Mouse (Mus musculus): ENCODE data around the gene H2-DMb2.
"Not testable (repeated sequence)": the region's sequence is repeated elsewhere in the genome, so short reads cannot be mapped to it uniquely, and the experiment has no call there.

H2-DMb2 gene

GRCm38 (mm10) chr17:34134451-34134850 lies 8.7 kb upstream of the H2-DMb2 start:
- DNase-seq (ENCODE audit: low spot score in 2 of 2) = no peak

GRCm38 (mm10) chr17:34135297-34136224 lies 7.5 kb upstream of the H2-DMb2 start:
- DNase-seq (ENCODE audit: low spot score in 2 of 2) = peak; percentile 99

DNA sequence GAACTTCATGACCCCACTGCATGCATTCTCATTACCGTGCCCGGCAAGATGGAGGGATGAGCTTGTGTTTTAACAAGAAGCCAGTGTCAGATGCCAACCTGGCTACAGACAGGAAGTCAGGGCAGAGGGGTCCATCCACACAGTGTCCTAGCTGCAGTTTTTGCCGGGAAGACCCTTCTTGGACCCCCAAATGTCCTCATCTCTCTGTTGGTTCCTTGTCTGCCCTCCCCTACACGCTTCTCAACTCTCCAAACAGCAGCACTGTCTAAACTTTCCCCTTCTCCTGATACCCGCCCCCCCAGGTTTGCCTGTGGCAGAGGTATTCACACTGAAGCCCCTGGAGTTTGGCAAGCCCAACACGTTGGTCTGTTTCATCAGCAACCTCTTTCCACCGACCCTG lies 5.5 kb upstream of the H2-DMb2 start:
- DNase-seq (ENCODE audit: low spot score in 2 of 2) = no peak

- no peak for DNase-seq (ENCODE audit: low spot score in 2 of 2)
Measured at GRCm38 (mm10) chr17:34138655-34139054, 4.5 kb upstream of the H2-DMb2 start.

GRCm38 (mm10) chr17:34139416-34139815 lies 3.7 kb upstream of the H2-DMb2 start:
- DNase-seq (ENCODE audit: low spot score in 2 of 2) = no peak

DNA sequence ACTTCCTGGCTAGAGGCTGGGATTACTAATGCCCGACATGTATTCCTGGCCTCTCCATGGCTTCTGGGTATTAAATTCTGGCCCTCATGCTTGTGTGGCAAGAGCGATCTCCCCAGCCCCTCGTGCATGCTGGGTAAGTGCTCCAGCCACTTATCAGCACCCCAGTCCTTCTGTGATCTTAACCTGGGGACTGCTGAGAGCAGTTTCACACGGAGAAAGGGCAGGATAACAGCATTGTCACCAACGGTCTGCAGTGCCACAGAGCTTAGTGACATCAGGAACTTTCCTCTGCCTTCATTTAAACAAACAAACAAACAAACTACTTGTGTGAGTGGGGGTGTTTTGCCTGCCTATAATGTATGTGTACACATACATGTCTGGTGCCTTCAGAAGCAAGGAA lies 2.9 kb upstream of the H2-DMb2 start:
- DNase-seq (ENCODE audit: low spot score in 2 of 2) = no peak

DNA sequence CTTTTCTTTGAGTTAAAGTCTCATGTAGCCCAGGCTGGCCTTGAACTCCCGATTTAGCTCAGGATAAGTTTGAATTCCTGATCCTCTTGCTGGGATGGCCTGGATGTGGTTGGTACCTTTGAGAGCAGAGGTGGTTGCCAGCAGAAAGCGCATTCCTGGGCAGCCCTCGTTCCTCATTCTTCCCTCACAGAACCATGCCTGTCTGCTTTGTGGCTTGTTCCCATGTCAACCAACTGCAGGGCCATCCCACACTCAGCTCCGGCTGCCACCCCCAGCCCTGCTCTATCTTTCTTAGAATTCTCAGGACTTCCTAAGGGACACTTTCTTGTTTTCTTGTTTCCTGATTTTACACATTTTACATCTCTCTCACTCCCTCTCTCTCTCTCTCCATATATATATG lies 1.7 kb upstream of the H2-DMb2 start:
- DNase-seq (ENCODE audit: low spot score in 2 of 2) = no peak

DNA sequence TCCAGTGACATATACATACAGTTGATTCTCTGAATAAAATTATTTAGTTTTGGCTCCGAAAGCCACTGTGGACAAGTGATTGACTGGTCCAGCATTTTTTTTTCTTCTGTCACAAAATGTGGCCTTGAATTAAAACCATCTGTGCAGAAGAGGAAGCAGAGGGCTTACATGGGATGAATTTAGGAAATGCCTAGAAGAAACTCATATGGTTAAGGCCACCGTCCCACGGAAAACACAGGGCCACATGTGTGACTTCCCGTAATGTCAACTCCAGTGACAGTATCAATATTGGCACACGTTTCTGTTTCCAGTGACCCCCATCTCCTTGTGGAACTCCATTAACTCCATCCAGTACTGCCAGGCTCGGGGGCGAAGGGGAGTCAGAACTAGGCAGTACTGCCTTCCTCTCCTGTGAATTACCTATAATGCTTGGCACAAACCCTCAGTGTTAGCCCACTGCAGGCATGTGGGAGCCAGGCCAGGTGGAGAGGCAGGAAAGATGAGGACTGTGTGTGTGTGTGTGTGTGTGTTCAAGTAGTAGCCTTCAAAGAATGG lies 574 bp upstream of the H2-DMb2 start:
- DNase-seq (ENCODE audit: low spot score in 2 of 2) = no peak

GRCm38 (mm10) chr17:34143461-34143860 lies 354 bp downstream of the H2-DMb2 start:
- DNase-seq (ENCODE audit: low spot score in 2 of 2) = no peak

DNA sequence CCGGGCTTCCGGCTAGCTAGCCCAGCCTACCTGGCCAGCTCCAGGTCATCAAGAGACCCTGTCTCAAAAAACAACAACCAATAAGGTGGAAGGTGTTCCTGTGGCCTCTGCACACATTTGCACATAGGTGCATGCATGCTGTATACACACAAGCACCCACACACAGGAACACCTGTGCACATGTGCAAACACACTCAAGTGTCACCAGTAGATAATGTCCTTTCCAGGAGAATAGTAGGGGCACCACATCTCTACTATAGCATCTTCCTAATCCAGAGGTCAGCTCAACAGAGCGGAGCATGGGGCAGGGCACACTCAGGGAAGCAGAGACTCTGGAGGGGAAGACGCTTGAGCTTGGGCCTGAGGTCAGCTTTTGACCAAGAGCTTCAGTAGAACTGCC lies 1.1 kb downstream of the H2-DMb2 start:
- not testable (repeated sequence) for DNase-seq (ENCODE audit: low spot score in 2 of 2)

- DNase-seq (ENCODE audit: low spot score in 2 of 2) = no peak
Measured at GRCm38 (mm10) chr17:34144960-34145371, 1.9 kb downstream of the H2-DMb2 start.

- no peak for DNase-seq (ENCODE audit: low spot score in 2 of 2)
Measured at GRCm38 (mm10) chr17:34152923-34153322, 9.8 kb downstream of the H2-DMb2 start, which contains the start of gene H2-DMb1. TSS of gene H2-DMb1 (plus strand) at chr17:34153072.

DNA sequence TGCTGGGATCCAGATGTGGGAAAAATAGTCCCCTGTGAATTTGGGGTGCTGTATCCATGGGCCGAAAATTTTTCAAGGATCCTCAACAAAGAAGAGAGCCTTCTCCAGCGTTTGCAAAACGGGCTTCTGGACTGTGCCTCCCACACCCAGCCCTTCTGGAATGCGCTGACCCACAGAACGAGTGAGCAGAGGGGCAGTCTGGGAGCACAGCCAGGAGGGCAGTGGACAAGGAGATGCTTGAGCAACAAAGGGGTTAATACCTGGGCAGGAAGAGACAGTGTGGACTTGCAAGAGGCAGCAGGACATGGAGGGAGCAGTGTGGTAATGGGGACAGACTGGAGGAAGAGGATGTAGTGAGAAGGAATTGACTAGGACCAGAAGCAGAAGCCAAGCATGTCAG lies 12.4 kb downstream of the H2-DMb2 start:
- DNase-seq (ENCODE audit: low spot score in 2 of 2) = no peak

DNA sequence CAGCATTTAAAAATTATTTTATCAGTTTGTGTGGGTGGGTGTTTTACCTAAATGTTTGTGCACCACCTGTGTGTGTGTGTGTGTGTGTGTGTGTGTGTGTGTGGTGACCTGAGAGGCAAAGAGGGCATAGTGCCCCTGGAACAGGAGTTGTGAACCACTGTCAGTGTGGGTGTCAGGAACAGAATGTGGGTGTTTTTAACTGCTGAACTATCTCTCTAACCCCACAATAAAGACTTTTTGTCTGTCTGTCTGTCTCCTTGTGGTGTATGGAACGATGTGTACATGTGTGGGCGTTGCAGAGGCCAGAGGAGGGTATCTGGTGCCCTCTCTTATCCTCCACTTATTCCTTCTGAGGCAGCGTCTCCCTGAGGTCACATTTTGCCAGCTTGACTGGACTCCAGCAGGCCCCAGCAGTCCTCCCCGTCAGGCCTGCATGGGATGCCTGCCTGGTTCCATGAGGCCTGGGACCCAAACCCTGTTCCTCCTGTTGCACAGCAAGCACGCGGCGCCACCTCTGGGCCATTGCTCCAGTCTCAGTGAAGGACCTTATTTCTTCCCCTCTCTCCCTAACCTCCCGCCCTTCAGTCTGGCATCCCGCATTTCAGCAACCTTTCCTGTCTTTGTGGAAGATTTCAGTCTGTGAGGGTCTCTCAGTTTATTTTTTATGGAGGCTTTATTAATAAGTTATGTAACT lies 21.2 kb downstream of the H2-DMb2 start:
- DNase-seq (ENCODE audit: low spot score in 2 of 2) = no peak

GRCm38 (mm10) chr17:34165033-34165730 lies 22.1 kb downstream of the H2-DMb2 start:
- no peak for DNase-seq (ENCODE audit: low spot score in 2 of 2)

- no peak for DNase-seq (ENCODE audit: low spot score in 2 of 2)
Measured at GRCm38 (mm10) chr17:34169279-34169678, 26.2 kb downstream of the H2-DMb2 start.

DNA sequence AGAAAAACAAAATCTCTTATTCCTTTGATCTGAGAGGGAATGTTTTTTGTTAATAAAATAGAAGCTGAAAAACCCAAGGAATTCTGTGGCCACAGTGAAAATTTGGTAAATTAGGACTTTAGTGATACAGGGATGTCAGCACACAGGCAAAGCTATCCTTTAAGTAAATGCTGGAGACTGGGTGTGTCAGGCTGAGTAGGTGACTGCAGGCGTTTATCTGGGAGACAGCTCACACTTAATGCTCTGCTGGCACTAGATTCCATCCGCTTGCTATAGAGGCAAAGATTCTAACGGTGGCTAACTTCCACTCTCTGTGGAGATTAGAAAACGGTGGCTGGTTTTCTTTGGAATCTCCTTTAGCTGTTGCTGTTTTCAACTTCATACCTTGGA lies 27.4 kb downstream of the H2-DMb2 start:
- DNase-seq (ENCODE audit: low spot score in 2 of 2) = no peak

DNA sequence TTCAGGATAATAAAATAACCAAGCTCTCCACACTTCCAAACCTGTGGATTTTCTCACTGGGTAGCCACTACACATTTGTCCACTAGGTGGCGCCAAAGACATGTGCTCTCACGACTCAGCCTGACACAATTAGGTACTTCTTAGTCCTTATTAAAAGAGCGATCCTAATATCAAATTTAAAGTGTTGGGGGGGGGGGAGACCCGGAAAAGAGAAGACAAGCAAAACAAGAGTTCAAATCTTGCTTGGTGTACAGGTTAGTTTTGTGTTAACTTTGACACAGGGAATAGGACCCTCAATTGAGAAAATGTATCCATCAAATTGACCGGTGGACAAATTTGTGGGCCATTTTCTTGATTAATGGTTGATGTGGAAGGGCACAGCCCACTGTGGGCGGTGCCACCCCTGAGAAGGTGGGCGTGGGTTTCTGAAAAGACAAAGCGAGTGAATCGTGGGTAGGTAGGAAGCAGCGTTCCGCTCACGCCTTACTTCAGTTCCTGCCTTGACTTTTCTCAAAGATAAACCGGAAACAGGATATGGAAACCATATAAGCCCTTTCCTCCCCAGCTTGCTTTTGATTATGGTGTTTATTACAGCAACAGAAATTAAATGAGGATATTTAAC lies 27.9 kb downstream of the H2-DMb2 start:
- DNase-seq (ENCODE audit: low spot score in 2 of 2) = peak; percentile 75 to 81

DNA sequence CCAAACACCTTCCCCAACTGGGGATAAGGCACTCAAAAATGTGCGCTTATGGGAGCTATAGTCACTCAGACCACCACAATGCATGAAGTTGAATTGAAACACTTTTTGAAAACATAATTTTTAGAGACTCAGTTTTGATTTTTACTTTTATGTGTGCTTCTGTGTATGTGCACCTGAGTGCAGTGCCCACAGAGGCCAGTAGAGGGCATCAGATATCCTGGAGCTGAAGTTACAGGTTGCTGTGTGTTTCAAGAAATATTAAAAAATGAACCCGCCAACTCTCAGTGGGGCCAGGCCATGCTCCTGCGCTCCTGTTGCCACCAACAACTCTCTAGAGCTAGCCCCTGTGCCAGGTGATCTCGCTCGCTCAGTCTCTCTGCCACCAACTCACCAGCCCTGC lies 29.4 kb downstream of the H2-DMb2 start:
- no peak for DNase-seq (ENCODE audit: low spot score in 2 of 2)

GRCm38 (mm10) chr17:34174075-34174474 lies 31.0 kb downstream of the H2-DMb2 start:
- DNase-seq (ENCODE audit: low spot score in 2 of 2) = no peak

DNA sequence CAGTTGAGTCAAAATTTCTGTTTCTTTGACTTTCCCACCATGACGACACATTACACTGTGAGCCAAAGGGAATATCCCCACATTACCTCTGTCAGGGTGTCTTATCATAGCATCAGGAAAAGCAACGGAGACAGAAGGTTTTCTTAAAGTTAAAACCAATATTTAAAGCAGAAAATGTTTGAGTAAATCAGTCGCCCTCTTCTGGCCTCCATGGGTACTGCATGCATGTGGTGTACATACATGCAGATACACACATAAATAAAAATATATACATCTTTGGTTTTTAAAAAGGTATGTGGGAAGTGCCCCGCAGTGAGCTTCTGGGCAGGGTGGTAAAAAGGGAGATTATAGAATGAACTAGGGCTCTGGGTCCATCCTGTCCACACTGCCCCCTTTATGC lies 34.1 kb downstream of the H2-DMb2 start:
- no peak for DNase-seq (ENCODE audit: low spot score in 2 of 2)

- DNase-seq (ENCODE audit: low spot score in 2 of 2) = no peak
Measured at GRCm38 (mm10) chr17:34179019-34179418, 35.9 kb downstream of the H2-DMb2 start.

All from cerebellum, postnatal 4 days (tissue).